Mouse (Mus musculus) liver, embryonic 16.5 days (tissue): ENCODE measurements around the gene 9230102O04Rik. TPM values are rescaled to one million over a fixed set of nuclear protein-coding genes. Genes with fewer than 3 reads are reported as not detected.
A peak's percentile ranks its signal among the peaks of the same experiment; 100 is the strongest.

Experiments used
- ATAC-seq: fragments of 200-750 bp; cut with Nextera tagmentation; 2 replicates; pipeline ENCODE4 v1.8.0; 2017; ENCODE audit warnings: low read depth, mild to moderate bottlenecking, moderate number of reproducible peaks, moderate library complexity
- H3K27ac ChIP-seq: fragments of 300-500 bp; sonication (generic); 2 replicates; pipeline ENCODE4 v1.5.1; 2014; ENCODE audit warnings: mild to moderate bottlenecking, low read length
- H3K27me3 ChIP-seq: fragments of 300-500 bp; sonication (generic); 2 replicates; pipeline ENCODE4 v1.6.1; 2014; ENCODE audit warnings: low read depth, low read length, mixed read lengths; ENCODE audit not compliant: control insufficient read depth, insufficient read depth
- H3K36me3 ChIP-seq: fragments of 300-500 bp; sonication (generic); 2 replicates; pipeline ENCODE4 v1.6.1; 2014; ENCODE audit warnings: mild to moderate bottlenecking; ENCODE audit not compliant: control insufficient read depth, insufficient read depth
- H3K4me1 ChIP-seq: fragments of 300-500 bp; sonication (generic); 2 replicates; pipeline ENCODE4 v1.6.1; 2014; ENCODE audit warnings: low read depth, low read length, mixed read lengths; ENCODE audit not compliant: control insufficient read depth
- H3K4me2 ChIP-seq: fragments of 300-500 bp; sonication (generic); 2 replicates; pipeline ENCODE4 v1.6.1; 2014; ENCODE audit warnings: low read depth, low read length, mixed read lengths
- H3K4me3 ChIP-seq: fragments of 300-500 bp; sonication (generic); 2 replicates; pipeline ENCODE4 v1.5.1; 2014; ENCODE audit warnings: low read depth, mild to moderate bottlenecking, low read length
- H3K9ac ChIP-seq: fragments of 300-500 bp; sonication (generic); 2 replicates; pipeline ENCODE4 v1.6.1; 2014; ENCODE audit warnings: low read depth, low read length
- H3K9me3 ChIP-seq: fragments of 300-500 bp; sonication (generic); replicated peaks from 2 replicates; pipeline ENCODE4 v1.6.1; 2016; ENCODE audit warnings: low read length; ENCODE audit not compliant: control insufficient read depth
- WGBS: fragments of 180-500 bp; shearing (Covaris S2); extraction: QIAGEN DNeasy Blood & Tissue Kit; methylation state at CpG from one replicate; pipeline ENCODE4 v1.1.7; 2014; ENCODE audit not compliant: insufficient replicate concordance; 5-methylcytosine and 5-hydroxymethylcytosine counted together
- polyA plus RNA-seq: library from polyadenylated mRNA; unstranded; fragments of >200 nt; fragmentation: Nextera tagmentation; extraction: Ambion mirVana; gene quantifications from 2 replicates; pipeline ENCODE4 v1.2.1, GENCODE M21; 2015

9230102O04Rik gene
- polyA plus RNA-seq, 1 experiment from 2014 or later = not detected

DNA sequence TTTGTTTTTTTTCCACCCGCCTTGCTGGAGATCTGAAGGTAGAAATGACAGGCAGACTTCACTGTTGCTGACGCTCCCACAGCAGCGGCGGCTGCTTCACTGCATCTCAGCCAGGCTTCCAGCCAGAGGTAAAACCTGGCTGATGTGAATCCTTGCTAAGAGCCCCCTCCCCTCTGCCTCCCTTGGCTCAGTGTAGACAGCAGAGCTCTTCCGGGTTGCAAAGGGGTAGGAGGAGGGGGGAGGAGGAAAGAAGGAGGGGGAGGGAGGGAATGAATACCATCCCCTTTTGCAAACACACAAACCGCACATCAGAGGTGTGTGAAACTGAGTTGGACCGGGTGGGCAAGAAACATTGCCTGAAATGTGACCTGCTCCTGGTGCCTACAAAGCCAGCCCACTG is 1.7 kb downstream of the 9230102O04Rik start:
- ATAC-seq = no peak
- Histone ChIP-seq H3K27ac (no peak overlapping the region), H3K27me3 (peaks cover 90% of the 10 kb centered on the region), H3K9me3 (no peaks in the 10 kb centered on the region), H3K4me3 (no peak overlapping the region), H3K4me2 (no peak overlapping the region), H3K9ac (no peak overlapping the region), H3K4me1 (no peaks in the 10 kb centered on the region; the same call in 1 of the 2 replicates), H3K36me3 (no peaks in the 10 kb centered on the region)
- WGBS = 3% methylated on average over 7 of the region's 7 CpGs

DNA sequence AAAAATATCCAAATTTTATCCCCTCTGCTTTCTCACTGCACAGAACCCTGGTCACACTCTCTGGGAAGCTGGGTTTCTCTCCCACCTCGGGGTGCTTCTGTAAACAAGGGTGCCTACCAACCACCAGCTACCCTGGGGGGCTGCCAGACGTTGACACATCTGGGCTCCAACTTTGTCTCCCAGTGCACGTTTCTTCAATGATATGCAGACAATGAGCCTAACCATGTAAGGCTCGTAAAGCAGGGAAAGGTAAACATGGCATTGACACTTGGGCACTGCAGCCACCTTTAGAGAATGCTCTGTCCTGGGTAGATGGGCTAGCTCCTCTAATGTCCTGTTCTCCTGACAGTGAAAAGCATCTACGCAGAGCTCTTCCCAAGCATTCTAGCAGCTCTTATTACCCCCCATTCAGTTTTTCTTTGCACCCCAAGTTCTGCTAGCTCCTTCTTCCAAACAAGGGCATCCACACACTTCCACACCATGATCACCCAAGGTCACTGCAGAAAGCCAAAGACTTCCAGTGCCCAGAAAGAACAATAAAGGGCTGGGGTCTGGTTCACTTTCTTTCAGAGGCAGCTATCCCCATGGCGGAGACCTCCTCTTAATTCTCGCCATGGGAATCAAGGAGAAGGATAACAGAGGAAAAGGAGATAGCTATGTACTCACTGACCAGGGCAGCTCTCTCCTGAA is 2.3 kb downstream of the 9230102O04Rik start:
- H3K27me3 ChIP-seq = peaks cover 90% of the 10 kb centered on the region
- WGBS = 10% methylated on average over 7 of the region's 7 CpGs
- no peak overlapping the region for H3K4me2 ChIP-seq
- ATAC-seq = no peak
- no peaks in the 10 kb centered on the region; the same call in none of the 2 replicates for H3K4me1 ChIP-seq
- no peak overlapping the region for H3K4me3 ChIP-seq
- H3K27ac ChIP-seq = no peak overlapping the region
- no peaks in the 10 kb centered on the region for H3K9me3 ChIP-seq
- no peak overlapping the region for H3K9ac ChIP-seq
- H3K36me3 ChIP-seq = no peaks in the 10 kb centered on the region

DNA sequence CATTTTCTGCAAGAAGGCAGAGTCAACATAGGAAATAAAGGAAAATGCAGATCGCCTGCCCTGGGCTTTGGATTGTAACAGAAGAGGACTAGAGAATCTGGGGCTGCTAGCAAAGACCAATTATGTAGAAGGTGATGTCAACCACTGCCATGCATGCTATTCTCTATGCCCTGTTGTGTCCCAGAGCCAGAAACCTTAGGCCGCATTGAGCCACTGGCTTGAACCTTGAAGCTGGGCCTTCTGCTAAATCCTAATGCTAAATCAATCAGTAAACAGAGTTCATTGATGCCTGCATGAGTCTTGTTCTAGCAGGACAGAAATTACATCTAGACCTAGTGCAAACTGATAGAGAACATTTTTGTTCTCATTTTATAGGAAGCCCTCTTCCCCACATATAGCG is 3.3 kb downstream of the 9230102O04Rik start:
- no peak for ATAC-seq
- no peak overlapping the region for H3K4me3 ChIP-seq
- H3K9ac ChIP-seq = no peak overlapping the region
- no peaks in the 10 kb centered on the region; the same call in none of the 2 replicates for H3K4me1 ChIP-seq
- H3K27ac ChIP-seq = no peak overlapping the region
- peaks cover 95% of the 10 kb centered on the region for H3K27me3 ChIP-seq
- H3K36me3 ChIP-seq = no peaks in the 10 kb centered on the region
- H3K9me3 ChIP-seq = no peaks in the 10 kb centered on the region
- 51% methylated on average over 3 of the region's 3 CpGs for WGBS
- H3K4me2 ChIP-seq = no peak overlapping the region

DNA sequence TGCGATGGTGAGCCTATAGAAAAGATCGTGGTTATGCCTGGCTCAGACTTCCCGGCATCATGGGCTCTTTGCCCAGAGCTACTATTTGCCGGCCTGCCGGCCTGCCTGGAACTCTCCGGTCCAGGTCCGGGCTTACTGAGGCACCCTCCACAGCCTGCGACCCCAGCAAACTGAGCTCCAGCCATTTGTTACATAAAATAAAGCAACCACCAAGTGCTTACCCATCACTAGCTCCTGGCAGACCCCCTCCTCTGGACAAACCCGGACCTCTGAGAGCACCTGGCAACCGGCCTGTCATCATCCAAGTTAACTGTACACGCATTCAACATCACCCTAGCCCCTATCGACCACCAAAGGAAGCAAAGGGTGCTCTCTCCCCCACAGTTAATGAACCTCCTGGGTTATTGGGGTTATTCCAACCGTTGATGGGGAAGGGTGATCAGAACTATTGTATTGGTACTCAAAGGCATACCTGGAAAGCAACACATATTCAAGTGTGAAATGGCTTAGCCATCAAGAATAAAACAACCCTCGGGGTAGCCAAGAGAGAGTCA is 4.0 kb downstream of the 9230102O04Rik start:
- no peak overlapping the region for H3K27ac ChIP-seq
- no peaks in the 10 kb centered on the region for H3K9me3 ChIP-seq
- H3K36me3 ChIP-seq = no peaks in the 10 kb centered on the region
- no peak overlapping the region for H3K9ac ChIP-seq
- H3K4me3 ChIP-seq = no peak overlapping the region
- H3K4me2 ChIP-seq = no peak overlapping the region
- ATAC-seq = no peak
- peaks cover 96% of the 10 kb centered on the region for H3K27me3 ChIP-seq
- H3K4me1 ChIP-seq = no peaks in the 10 kb centered on the region; the same call in none of the 2 replicates
- 16% methylated on average over 14 of the region's 14 CpGs for WGBS

DNA sequence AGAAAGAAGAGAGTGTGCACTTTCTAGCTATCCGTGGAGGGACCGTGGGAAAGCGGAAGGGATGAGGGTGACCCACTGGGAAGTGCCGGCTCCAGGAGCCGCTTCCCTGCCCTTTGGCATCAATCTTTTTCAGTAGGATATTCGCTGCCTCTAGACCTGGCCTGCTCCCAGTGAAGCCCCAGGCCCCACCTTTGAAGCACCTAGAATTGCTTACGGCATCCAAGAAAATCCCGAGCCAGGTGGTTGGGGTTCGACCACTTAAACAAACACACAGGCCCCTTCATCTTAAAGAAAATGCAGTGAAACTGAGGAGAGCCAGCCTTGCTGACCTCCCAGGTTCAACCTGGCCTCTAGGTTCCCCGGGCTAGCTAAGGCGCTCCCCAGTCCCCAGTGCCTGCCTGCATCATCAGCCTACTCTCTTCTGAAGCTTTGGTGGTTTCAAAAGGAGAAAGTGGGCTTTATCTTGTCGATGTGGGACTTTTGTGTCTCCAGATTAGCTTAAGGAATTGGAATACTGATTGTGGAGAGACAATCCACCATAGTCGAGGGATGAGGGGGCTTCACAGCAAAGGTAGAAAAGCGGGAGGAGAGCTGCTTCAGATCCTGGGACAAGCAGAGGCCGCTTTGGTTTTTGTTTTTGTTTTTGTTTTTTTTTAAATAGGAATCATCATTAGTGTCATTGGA is 4.7 kb downstream of the 9230102O04Rik start:
- H3K9me3 ChIP-seq = no peaks in the 10 kb centered on the region
- H3K4me3 ChIP-seq = no peak overlapping the region; the same call in 1 of the 2 replicates
- H3K9ac ChIP-seq = no peak overlapping the region
- H3K27ac ChIP-seq = no peak overlapping the region
- no peaks in the 10 kb centered on the region for H3K36me3 ChIP-seq
- H3K4me1 ChIP-seq = no peaks in the 10 kb centered on the region; the same call in none of the 2 replicates
- H3K4me2 ChIP-seq = 0 out of 2 replicates have a peak overlapping the region, but pooled peaks have one; percentile 34
- peaks cover 96% of the 10 kb centered on the region for H3K27me3 ChIP-seq
- ATAC-seq = no peak
- WGBS = 14% methylated on average over 15 of the region's 15 CpGs

DNA sequence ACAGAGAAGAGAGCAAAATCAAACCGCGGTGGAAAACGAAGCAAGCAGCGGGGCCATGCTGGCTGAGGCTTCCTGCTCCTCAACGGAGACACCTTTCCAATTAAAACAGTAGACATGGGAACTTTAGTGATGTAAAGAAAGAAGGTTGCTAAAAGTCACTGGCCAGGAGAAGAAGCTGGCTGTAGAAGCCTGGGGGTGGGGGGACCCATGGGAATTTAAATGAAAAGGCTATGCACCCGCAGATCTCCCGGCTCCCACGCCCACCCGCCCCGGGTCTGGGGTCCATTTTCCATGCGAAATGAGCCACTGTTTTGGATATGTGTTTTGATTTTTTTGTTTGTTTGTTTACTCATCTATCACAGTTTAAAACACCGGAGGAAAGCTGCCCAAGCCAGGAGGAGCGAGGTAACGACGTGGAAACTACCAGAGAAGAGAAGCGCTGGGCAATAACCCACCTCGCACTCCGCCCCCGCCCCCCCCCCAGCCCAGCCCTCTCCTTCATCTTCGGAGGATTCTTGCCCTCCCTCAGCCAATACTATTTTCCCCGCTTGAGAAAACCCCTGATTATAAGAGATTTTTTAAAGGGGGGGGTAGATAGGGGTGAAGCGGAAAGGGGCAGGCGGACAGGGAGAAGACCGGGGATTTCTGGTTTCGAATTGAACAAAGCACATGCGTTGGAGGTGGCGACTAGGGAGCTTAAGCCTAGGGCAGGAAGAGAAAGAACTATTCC is 5.4 kb downstream of the 9230102O04Rik start:
- H3K27ac ChIP-seq = no peak overlapping the region
- H3K27me3 ChIP-seq = peaks cover 96% of the 10 kb centered on the region
- no peaks in the 10 kb centered on the region for H3K36me3 ChIP-seq
- H3K9ac ChIP-seq = no peak overlapping the region
- WGBS = 3% methylated on average over 27 of the region's 27 CpGs
- no peaks in the 10 kb centered on the region for H3K9me3 ChIP-seq
- peak overlapping the region; percentile 17; the same call in 1 of the 2 replicates for H3K4me3 ChIP-seq
- no peak for ATAC-seq
- H3K4me2 ChIP-seq = peak overlapping the region; percentile 34
- no peaks in the 10 kb centered on the region; the same call in none of the 2 replicates for H3K4me1 ChIP-seq

DNA sequence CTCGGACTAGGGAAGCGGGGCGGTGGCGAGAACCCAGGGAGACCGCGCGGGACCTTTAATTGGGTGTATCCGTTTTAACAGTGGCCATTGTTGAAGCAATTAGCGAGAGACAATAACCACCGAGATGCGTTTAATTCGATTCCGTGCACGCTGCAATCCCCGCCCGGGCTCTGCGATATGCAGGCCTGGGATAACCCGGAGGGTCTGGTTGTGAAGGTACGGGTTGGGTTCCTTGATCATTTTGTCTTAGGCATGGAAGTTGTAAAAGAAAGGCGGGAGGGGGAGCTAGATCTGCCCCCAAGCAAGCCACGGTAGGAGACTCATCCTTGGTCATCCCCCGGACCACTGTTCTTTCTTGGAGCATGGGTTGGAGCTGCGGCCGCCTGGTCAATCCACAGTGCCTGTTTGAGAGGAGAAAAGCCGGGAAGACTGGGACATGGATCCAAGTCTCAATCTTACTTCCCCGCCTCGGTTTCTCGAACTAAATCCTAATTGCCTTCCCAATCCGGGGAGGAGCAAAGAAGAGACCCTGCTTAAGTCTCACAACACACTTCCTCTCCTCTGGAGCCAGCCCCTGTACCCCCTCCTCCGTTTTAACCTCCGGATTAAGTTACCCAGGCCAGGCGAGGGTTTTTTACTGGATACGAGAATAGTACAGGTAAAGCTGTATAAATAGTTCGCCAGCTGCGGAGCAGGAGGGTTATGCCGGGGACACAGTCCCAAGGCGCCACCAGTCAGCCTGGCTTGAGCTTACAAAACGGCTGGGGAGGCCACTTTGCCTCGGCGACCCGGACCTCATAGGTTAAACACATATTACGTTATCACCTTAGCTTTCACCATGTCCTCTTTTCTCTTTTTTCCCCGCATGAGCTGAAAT is 6.2 kb downstream of the 9230102O04Rik start:
- no peak for ATAC-seq
- WGBS = under 1% methylated on average over 43 of the region's 43 CpGs
- H3K4me2 ChIP-seq = peak overlapping the region; percentile 34
- H3K4me3 ChIP-seq = peak overlapping the region; percentile 17
- no peaks in the 10 kb centered on the region; the same call in none of the 2 replicates for H3K4me1 ChIP-seq
- H3K9ac ChIP-seq = no peak overlapping the region
- H3K27ac ChIP-seq = no peak overlapping the region
- no peaks in the 10 kb centered on the region for H3K9me3 ChIP-seq
- no peaks in the 10 kb centered on the region for H3K36me3 ChIP-seq
- peaks cover 100% of the 10 kb centered on the region for H3K27me3 ChIP-seq

DNA sequence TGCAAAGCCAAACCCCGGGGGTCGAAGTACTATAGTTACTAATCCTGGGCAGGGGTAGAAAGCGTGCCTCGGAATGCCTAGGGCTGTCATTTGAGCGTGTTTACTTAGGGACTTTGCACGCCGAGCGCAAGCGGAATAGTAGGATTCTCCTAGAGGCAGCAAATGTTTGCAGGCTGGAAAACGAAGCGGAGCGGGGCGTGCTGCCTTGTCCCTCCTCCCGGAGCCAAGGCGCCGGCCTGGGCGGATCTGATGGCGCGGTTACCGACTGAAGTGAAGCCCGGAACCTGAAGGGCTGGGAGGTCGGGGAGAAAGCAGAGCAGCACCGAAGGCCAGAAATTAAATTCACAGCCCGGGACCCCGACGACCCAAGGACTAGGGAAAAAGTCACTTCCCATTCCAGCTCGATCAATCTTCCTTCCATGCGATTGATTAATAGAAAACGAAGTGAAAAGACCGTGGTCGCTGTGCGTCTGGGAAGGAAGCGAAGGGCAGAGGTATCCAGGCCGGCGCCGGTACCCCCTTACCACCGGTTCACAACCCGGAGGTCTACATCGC is 6.9 kb downstream of the 9230102O04Rik start:
- H3K9ac ChIP-seq = no peak overlapping the region
- under 1% methylated on average over 39 of the region's 39 CpGs for WGBS
- no peak overlapping the region for H3K27ac ChIP-seq
- H3K4me1 ChIP-seq = no peaks in the 10 kb centered on the region; the same call in none of the 2 replicates
- no peaks in the 10 kb centered on the region for H3K36me3 ChIP-seq
- peak overlapping the region; percentile 34 for H3K4me2 ChIP-seq
- ATAC-seq = no peak
- H3K9me3 ChIP-seq = no peaks in the 10 kb centered on the region
- peaks cover 100% of the 10 kb centered on the region for H3K27me3 ChIP-seq
- peak overlapping the region; percentile 15 for H3K4me3 ChIP-seq
